Mouse (Mus musculus) monocyte, adult 2 months (primary cell): Measurements from ENCODE around the gene Naga.
"Not testable (repeated sequence)": the region's sequence is repeated elsewhere in the genome, so short reads cannot be mapped to it uniquely, and the experiment has no call there.

ENCODE experiments used
- DNase-seq, 2 experiments: peaks; one replicate each; pipeline ENCODE4 v3.0.0; 2022; ENCODE audit warnings: low spot score in 2 of 2, low read depth in 1 of 2

The Naga gene

DNA sequence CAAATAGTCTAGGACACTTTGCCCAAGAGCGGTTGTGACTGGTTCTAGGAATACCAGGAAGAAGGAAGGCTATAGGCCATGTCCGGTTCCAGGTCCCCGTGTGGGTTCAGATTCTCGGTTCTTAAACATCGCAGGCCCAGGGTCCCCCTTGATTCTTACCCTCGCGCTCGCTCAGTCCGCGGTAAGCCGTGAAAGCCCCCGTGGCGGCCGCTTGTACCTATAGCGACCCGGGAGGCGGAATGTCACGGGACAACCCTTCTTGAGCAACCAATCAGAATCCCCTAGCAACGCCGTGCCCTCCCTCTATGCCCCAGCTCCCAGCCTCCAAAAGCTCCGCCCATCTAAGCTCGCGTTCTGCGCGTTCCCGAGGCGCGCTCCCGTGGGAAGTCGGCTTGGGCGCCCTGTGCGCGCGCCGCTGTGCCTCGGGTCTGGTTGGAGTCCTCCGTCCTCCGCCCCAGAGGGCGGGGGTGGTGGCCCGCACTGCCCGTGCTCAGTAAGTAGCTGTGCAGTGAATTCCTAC is at the start of gene Naga, which contains the start of the genes Pheta2 and Smdt1:
Naga (minus strand) TSS at position 333 of the 520 bp plus-strand sequence.
Pheta2 (plus strand) TSS at position 350 of the 520 bp plus-strand sequence.
Smdt1 (plus strand) TSS at position 367 of the 520 bp plus-strand sequence.
- DNase-seq, result peak; percentile 80 to 85

DNA sequence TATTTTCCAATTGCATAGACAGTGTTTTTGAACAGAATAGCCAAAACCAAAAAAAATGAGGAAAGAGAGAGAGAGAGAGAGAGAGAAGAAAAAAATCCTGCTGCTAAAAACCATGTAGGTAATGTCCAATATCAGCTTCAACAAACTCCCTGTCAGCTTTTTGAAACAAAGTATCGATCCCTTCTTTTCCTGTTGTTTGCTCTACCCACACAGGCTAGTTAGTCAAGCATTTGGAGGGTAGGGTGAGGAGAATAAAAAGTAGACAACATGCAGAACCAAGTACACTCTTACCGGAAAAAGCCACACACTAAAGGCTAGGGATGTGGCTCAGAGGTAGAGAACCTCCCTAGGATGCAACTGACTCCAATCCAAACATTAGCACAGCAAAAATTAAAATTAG is 47.0 kb upstream of the Naga start:
- DNase-seq, result no peak

DNA sequence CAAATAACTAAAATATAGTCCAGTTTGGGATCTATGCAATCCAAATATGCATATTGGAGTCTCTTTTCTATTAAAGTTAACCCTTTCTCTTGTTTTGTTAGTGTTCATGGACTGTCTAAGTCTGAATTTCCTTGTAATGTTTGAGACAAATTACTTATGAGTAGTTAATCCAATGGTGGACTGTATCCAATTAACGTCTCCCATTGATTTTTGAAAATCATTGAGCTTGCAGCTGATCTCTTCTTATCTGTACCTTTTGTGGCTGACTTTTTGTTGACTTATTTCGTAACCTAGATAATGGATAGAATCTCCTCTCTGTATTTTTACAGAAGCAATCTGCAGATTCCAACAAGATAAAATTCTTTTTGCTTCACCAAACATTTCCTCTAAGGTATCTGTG is 43.7 kb upstream of the Naga start:
- DNase-seq, result no peak

DNA sequence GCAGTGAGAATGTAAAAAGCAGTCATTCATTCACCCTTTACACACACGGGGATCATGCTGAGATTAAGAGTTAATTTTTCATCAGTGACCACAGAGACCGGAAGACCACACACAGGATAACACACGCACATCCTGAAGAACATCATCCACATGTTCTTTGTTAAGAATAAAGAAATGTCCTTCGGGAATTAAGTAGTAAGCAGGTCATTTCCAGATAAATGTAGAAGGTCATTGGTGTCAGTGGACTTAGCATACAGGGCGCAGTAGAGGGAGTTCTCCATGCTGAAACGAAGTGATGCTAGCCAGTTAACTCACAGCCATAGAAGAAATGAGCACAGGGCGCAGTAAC is 42.0 kb upstream of the Naga start:
- DNase-seq, result no peak

DNA sequence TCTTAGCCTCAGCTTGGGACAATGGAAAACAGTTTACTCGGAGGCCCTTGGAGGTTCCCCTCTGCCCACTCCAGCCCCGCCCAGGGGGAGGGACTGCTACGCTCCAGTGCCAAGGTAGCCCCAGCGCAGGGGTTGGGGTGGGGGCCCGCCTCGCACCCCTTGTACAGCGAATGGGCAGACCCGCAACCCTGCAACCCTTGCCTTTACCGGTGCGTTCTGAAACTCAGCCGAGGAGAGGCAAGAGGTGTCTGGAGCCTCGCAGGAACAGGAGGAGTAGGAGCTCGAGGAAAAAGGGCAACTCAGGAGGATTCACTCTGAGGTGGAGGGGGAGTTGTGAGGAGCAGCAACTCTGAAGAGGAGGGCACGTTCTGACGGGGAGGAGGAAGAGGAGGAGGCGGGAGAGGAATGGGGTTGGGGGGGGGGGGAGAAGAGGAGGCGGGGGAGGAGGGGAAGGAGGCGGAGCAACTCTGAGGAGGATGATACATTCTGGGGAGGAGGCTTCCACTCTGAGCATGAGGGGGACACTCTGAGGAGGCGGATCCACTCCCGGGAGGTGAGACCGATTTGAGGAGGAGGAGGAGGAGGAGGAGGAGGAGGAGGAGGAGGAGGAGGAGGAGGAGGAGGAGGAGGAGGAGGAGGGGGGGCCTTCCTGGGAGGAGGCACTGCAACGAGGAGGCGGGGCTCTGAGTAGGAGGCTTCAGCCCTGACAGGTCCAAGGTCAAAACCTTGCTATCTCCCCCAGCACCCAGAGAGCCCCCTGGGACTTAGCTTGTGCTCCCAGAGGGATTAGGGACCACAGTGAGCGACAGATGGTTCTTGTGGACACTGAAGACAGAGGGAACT is 41.4 kb upstream of the Naga start, which contains the start of gene Cyp2d22:
Cyp2d22 (minus strand) TSS at position 390 of the 843 bp plus-strand sequence.
- no peak for DNase-seq

DNA sequence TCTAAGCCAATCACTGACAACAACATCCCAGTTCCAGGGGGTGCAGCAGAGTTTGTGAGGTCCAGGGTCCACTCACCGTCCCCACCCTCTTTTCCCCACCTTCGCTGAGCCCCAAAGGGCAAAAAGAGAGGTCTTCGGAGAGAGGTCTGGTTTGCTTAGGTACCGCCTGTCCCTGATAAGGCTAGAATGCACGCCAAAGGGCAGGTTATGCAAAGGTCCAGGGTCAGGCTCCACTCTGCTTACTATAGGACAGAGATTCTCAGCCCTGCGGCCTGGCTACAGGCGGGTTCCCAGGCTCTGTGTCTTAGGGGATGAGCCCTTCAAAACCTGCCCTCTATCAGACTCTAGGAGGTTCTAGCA is 40.8 kb upstream of the Naga start:
- no peak for DNase-seq

DNA sequence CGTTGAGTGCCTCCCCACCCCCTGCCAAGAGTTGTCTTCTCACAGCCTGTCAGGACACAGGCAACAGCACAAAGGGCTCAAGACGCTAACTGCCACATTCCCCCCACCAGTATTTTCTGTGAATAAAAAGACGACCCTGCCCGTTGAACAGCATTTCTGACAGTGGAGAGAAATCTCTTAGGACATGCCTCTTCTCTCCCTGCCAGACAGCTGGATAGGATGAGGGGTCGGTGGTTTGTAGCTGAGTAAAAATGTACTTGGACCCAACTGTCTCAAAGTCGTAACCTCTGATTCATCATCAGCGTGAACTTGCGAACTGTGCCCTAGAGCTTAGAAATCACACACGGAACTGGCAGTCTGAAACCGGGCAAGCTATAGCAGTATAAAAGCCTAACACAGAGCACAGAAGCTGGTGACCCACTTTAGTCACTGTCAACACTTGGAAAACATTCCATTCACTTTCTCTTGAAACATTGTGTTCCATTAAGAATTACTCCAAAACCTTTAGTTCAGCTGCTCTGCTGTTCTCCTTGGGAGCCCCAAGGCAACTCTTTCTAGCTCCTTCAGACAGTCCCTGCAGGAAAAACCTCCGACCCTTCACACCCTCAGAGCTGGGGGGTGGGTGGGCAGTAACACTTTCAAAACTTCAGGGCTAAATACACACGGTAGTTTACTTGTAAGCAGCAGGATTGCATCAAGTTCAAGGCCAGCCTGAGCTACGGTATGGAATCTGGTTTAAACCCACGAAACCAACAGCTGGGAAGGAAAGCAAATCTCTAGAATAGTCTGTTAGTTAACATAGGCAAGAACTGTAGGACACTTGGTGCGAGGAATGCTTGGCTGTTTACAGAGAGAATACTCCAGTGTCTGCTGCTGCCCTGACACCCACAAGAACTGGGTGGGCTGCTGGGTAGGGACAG is 39.8 kb upstream of the Naga start:
- DNase-seq, result no peak

DNA sequence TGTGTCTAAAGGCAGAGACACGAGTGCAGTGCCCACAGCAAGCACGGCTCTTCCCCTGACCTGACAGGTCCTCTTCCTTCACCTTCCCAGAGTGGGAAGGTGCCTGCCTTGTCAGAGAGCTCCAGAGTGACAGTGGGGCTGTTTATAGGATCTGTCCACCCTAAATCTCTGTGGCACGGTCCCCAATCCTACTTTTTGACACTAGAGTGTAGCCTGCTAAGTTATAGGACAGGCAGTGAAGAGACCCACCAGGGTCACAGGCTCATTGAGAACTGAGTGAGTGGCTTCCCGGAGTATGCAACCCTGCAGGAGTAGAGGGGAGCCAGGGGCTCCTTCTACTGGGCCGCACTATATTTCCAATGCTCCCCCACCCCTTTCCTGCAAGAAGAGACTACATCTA is 39.0 kb upstream of the Naga start:
- DNase-seq, result no peak

DNA sequence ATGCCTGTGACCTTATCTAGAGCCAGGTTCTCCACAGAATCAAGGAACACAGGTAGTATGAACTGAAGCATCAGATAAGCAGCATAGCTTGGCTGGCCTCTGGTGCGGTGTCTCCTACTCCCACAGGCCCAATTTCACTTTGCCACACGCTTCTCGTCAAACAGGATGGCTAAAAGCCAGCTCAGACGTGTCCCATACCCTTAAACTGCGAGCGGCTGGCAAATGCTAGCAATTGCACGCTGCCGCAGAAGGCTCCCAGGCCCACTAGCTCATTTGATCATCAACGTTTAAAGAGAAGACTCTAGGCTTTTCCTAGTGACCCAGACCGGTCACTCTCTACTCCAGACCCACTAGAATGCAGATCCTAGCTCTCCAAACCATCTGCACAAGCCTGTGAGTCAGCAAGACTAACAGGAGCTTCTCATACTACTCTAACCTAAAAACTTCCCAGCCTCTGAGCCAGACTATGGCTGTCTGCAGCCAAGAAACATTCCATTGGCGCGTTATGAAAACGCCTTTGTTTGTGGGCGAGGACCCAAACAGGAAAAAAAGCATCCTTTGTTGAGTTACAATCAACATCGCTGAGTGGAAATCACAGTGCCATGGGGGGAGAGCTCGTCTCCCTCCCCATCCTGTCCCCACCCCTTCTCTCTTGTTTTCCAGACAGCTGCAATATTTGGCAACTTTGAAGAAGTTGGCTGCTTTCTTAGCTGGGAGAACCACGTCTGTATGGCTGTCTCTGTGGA is 37.8 kb upstream of the Naga start:
- no peak for DNase-seq

DNA sequence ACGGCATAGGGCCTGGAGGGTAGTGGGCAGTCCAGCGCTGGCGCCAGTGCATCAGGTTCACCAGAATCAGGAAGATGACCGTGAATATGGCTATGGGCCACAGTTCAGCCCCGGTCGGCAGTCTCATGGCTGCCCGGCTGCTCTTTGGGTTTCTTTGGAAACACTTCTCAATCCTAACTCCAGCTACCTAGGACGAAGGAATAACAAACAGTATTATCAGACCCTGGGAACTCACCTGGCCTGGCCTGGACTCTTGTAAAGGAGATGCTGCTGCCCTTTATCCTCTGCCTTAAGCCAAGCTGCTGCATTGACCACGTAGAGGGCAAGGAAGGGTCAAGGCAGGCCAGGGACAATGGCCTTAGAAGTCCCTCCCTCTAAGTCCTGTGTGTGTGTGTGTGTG is 37.1 kb upstream of the Naga start:
- DNase-seq, result no peak

DNA sequence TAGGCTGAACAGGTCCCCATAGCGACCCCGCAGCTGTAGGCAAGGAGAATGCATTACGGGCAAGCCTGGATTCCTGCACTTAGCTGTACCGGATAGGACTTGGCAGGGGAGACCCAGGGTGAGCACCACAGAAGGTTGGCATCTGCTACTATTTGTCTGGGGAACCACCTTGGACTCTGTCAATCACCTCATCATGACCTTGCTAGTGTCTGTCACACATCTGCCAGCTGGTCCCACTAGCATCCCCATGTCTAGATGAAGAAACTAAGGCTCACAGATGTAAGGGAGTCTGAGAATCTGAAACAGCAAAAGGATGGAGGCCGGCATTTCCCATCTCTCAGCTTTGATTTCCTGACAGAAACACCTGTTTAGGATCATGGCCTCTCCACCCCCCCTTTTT is 35.7 kb upstream of the Naga start:
- DNase-seq, result no peak

DNA sequence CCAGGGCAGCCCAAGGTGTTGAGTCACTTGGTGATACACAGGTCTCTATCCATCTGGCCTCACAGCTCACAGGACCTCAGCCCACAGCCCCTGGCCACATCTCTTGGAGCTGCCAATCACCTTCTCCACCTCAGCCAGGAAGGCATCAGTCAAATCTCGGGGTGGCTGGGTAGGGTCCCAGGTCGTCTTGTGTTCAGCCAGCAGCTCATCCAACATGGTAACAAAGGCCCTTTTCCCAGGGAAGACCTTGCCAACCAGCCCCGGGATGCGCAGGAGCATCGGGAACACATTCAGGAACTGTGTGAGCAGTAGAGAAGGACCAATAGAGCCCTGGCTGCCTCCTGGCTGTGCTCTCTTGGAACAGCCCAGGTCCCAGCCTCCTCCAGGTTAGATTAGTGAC is 34.3 kb upstream of the Naga start:
- DNase-seq, result no peak

DNA sequence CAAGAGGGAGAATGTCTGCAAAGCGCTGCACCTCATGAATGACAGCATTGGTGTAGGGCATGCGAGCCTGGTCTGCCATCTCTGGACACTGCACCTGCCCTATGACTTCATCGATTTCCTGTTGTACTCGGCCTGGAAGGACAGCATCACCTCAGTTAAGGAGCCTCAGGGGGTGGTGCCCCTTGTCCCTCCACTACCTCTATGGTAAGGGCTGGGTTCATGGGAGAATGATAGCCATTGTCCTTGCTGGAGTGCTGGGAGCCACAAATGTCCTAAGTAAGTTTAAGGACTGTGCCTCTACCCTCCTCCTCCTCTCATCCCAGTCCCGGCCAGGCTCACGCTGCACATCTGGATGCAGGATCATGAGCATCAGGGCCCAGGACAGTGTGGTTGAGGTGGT is 33.7 kb upstream of the Naga start:
- no peak for DNase-seq

DNA sequence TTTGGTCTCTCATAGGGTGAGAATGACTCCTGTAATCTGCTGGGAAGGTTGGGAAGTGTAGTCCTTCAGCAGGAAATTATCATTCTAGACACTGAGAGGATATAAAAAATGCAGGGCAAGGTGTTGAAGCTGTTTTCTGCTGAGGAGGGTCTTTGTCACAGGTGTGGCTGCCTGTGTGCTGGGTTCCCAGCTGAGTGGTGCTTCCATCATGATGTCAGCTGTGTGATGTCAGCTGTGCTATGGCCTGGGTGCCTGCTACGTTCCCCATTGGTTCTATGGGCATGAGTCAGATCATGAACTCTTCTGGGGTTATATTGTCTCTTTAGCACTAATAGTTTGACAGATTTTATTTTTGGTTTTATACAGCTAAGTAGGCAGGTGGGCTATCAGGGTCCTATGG is 30.1 kb upstream of the Naga start:
- DNase-seq, result no peak

DNA sequence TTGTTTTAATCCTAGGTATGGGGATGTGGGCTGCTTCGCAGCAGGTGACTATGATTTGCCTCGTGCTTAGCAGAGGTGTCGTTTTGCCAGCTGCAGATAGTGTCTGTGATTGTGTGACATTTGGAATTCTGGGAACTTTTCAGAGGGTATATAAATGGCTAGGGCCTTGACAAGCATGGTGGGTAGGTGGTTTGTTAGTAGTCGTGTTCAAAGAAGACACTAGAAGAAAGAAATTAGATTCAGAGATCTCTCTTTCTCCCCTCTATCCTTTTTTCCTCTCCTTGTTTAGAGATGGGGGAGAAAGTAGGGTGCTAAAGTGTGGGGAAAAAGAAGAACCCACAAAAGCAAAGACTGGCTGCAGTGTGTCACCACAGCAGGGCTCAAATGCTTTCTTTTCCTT is 29.4 kb upstream of the Naga start:
- DNase-seq, result no peak

DNA sequence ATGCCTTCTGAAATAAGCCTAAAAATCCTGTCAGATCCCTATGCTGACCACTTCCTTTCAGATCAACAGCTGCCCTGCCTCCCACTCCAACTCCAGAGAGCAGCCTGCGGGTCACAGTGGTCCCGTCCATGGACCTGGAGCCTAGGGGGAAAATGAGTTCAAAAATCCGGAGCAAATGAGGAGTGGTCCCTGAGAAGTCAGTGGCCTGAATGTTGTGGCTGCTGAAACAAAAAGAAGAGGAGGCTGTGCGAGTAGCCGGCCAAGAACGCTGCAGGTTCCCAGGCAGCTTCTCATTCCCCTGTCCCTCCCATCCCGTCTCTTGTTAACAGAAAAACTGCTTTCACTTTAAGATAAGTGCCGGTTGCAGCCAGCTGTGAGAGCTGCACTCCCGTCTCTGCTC is 25.8 kb upstream of the Naga start:
- not testable (repeated sequence) for DNase-seq

DNA sequence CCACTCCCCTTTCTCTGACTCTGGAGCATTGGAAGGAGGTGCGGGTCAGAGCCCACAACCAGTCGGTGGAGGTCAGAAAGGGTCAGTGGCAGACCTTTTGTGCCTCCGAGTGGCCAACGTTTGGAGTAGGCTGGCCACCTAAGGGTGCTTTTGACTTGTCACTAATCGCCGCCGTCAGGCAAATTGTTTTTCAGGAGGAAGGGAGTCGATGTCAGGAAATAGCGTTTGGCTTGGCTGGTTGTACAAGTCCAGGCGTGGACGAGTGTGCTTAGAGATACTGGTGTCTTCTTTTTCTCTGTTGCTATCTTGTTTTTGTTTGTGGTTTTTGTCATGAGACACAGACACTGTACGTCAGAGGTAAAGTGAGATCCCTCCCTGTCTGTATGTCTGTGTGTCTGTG is 25.1 kb upstream of the Naga start:
- DNase-seq, result not testable (repeated sequence)

DNA sequence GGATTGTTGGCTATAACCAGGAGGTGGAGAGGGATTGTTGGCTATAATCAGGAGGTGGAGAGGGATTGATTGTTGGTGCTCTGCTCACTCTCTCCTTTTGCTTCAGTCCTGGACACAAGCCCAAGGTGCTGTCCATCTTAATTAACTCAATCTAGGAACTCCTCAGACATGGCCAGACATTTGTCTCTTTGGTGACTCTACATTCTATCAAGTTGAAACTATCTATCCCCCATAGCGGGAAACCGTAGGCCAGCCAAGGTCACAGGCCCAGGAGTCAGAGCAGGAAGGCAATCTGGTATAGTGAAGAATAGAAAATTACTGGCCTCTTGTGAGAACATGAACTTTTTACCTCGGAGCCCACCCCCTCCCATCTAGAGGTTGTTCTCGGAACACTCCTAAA is 23.5 kb upstream of the Naga start:
- DNase-seq, result no peak

DNA sequence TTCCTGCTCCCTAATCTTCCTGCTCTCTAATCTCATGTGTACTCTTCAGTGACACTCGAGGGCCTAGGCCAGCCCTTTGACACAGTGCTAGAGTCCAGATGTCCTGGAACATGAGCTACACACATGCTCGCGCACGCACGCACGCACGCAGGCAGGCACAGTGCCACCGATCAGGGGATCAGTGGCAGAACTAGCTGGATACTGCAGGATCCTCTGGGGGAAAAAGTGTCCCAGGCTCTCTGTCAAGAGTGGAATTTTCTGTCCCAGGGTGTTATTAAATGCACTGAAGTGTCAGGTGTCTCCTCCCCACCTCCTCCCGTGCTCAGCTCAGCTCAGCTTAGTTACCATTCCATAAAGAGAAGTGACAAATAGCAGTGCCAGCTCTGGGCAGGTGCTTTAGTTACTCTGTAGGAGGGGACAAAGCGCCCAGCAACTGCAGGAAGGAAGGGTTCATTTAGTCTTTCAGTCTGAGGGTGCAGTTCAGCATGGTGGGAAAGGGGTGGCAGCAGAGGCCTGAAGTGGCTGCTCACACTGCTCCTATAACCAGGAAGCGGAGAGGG is 22.8 kb upstream of the Naga start:
- DNase-seq, result no peak

DNA sequence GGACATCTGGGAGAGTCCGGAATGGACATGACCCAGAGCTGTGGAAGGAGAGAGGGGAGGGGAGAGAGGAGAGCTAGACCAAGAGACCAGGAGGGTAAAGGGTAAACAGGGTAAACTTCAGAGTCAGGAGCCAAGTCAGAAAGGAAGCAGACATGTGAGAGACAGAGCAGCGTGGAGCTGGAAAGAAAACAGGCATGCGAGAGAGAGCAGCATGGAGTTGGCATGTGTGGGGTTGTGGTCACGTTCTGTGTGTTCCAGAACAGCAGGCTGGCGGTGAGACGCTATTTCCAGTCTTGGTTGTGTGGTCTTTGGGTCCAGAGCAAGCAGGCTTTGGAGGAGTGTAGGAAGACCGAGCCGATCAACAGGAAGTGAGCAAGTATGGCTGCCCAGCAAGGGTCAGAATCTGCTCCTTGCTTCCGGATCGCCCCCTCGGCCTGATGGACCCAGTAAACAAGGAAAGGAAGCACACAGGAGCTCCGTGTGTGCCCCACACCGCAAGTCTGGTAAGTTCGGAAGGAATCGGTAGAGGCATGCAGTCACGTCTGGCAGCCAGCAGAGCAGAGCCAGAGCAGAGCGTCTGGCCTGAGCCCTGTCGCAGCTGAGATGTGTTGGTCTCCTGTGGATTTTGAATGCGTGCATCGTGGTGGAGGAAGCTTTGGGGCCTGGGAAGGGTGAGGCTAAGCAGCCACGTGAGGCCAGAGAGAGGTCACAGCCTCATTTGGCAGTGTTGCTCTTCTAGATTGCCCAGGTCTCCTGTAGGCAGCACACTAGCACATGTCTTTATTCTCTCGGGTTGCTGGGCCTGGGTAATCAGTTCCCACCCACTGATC is 19.9 kb upstream of the Naga start:
- DNase-seq, result no peak
